Mouse (Mus musculus) G1E (cell line): Measurements from ENCODE around the gene Ankdd1b.

Source experiments
- GATA1 ChIP-seq: IDR thresholded peaks from 2 replicates; pipeline ENCODE4 v1.6.1; 2012; ENCODE audit warnings: borderline replicate concordance, low read length, inconsistent platforms, mixed read lengths
- TAL1 ChIP-seq: conservative IDR thresholded peaks from 2 replicates; pipeline ENCODE4 v1.6.1; 2012; ENCODE audit warnings: low read depth, low read length, inconsistent platforms, mixed read lengths

DNA sequence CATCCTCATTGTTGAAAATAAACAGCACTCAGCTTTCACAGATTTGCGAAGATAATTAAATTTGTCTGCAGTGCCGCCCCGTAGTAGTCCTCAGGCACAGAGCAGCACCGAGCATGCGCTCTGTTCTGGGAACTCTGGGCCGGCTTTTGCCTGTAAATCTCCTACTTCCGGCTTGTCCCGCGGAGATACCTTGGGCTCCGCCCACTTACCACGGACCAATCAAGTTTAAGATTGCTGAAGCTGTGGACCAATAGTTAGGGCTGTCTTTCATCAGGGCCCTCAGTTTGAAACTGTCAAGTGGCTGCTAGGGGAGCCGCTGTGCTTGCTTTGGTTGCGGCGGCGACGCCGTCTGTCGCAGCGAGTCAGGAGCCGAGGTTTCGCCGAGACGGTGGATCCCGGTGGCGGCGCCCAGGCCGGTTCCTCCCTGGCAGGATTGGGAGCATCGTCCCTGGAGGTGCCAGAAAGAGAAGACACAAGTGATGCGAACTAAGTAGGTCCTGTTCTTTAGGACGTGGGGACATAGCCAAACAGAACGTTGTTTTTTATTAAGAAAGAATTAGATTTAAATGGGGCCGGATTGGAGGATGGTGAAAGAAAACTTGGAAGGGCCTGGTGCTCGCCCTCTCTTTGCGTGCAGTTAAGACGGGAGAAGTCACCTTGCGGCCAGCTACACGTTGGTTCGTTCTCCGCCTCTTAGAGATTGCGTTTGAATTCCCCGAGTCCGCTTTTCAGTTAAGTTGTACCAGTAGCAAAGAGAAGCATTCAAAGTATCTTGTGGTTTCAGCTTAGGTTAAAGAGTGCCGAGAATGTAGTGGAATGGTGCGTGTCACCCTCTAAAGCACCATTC is 82.7 kb downstream of the Ankdd1b start, which contains the start of gene Poc5:
- TF ChIP-seq TAL1 (no peak), GATA1 (no peak)
